Mouse (Mus musculus): ENCODE results near the gene 4930449I24Rik.
"Not testable (repeated sequence)": the region's sequence is repeated elsewhere in the genome, so short reads cannot be mapped to it uniquely, and the experiment has no call there.

The 4930449I24Rik gene

DNA sequence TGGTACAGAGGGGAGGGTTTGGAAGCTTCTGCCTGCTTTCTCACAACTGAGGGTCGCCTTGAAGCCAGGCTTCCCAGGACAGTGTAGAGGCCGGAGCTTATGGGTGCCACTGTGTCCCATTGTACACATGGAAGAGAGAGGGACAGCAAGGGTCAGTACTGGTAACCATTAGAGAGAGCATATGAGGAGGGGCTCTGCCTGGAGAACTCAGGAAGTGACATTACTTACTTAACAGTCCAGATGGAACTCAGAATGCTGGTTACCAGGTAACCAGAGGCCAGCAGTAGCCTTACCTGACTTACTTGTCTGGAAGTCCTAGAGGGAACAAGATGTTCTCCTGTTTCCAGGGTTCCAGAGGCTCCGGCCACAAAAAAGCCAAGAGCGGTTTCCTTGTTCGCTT is at the start of gene 4930449I24Rik:
TSS of gene 4930449I24Rik (plus strand) at position 301 of the 400 bp plus-strand sequence.
- DNase-seq (ENCODE audit: low read depth, low spot score) = not testable (repeated sequence)

DNA sequence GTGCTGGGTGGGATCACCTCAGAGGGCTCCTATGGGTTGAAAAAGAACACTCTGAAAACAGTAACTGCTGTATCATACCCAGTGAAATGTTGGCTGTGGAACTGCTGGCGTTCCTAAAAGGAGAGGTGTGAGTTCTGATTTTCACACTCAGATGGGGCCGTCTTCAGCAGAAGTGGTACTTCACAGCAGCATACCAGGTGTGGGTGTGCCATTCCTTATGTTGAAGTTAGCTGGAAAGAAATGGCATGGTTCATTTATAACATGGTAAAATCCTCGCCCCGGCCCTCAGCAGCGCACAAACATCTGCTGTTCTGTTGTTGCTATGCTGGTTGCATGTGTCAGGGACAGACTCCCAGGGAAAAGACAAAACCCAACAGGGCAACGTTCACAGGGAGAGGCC is 48.6 kb upstream of the 4930449I24Rik start:
- no peak for DNase-seq (ENCODE audit: low read depth, low spot score)

DNA sequence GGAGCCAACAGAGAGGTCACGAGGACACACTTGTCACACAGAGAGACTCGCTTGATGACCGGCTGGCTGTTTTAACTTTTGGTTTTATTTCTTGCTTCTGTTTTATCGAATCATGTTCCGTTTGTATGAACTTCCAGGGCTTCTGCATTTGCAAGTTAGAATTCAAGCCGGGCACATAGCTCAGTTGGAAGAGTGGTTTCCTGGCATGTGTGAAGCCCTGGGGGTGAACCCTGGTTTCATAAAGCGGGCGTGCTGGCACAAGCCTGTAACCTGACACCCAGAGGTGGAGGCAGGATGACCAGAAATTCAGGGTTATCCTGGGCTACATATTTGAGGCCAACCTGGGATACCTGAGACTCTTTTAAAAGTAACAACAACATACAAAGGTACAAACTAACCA is 40.6 kb upstream of the 4930449I24Rik start:
- no peak for DNase-seq (ENCODE audit: low read depth, low spot score)

DNA sequence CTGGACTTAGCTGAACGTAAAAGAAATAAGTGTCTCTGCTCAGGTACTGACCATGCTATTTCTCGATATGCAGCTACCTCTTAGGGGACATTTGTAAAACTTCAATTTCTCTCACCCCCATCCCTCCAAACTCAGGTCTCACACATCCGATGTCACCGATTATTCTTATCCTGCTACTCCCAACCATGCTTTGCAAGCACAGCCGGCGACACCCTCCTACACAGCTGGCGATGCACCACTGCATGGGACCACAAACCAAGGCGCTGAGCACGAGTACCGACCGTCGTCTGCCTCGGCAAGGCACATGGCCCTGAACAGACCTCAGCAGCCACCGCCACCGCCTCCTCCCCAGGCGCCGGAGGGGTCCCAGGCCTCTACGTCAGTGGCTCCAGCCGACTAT is 35.5 kb upstream of the 4930449I24Rik start:
- DNase-seq (ENCODE audit: low read depth, low spot score) = no peak

DNA sequence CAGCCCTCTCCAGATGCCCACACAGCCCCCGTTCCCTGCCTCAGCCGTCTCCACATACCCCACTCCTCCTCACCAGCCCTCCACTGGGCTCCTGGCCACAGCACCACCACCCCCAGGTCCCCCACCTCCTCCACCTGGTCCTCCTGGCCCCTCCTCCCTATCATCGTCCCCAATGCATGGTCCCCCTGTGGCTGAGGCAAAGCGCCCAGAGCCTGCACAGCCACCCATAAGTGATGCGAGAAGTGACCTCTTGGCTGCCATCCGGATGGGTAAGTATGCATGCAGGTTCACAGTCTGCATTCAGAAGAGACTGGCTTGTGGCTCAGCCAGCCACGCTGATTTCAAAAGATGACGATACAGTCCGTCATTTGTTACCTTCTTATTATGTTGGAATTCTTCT is 33.9 kb upstream of the 4930449I24Rik start:
- no peak for DNase-seq (ENCODE audit: low read depth, low spot score)

DNA sequence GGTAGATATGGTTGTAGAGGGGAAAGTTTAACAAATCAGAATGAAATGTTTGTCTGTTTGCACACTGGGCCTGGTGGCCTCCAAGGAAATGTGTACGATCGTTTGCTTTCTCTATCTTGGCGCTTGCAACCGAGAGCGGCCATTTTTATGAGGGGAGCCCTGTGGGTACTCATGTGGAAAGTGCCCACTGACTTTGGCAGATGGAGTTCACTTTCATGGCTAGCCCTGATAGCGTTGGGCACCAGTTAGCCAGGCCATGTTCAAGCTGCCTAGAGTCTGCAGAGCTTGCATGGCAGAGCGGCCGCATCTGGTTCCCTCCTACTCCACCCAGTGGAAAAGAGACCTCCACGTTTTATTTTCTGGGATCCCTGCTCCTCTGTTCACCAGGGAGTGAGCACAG is 31.4 kb upstream of the 4930449I24Rik start:
- DNase-seq (ENCODE audit: low read depth, low spot score) = no peak

DNA sequence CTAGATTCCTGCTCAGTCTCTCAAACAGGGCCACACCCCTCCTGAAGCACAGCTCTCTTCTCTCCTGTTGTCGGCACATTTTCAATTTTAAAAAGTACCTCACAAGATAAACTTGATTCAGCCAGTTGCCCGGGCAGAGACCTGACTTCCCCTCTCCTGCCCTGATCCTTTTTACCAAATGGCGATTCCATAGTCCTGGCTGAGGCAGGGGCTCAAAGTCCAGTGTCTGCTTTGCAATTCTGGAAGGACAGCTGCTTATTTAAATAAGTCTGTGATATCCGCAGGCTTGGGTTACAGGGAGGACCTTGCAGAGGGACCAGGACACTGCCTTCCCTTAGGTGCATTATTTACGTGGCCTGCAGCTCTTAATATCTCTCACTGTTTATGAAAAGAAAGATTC is 30.9 kb upstream of the 4930449I24Rik start:
- no peak for DNase-seq (ENCODE audit: low read depth, low spot score)

DNA sequence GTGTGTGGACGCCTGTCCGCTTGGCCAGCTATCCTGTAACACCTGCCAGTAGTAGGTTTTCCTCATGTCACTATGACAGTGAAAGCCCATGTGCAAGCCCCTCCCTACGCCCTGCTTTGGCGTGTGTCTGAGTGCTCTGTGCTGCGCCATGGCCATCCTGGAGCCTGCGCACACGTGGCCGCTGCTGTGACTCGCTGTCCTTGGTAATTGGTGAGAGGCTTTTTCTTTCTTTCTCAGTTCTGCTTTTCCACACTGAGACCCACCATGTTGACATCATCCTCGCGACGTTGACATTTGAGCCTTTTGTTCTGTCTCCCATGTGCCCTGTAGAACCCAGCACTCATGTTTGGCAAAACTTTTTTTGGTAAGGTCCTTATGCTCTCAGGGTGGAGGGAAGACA is 30.4 kb upstream of the 4930449I24Rik start:
- DNase-seq (ENCODE audit: low read depth, low spot score) = no peak

DNA sequence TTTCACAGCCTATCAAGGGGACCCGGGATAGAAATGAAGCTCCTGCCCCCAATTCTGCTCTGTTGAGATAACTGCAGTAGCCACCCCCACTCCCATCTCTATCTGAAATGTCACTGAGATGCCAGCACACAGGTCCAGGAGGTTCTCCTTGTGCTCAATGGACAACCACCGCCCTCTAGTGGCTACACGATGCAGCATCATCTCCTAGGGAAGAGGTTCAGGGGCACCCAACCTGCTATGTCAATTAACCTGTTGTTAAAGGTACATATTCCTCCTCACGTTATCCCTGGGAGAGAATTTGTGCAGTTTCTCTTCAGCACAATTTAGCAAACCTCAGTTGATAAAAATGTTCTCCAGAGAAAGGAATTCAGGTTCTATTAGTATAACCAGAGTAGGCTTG is 22.6 kb upstream of the 4930449I24Rik start:
- peak; percentile 12 for DNase-seq (ENCODE audit: low read depth, low spot score)

DNA sequence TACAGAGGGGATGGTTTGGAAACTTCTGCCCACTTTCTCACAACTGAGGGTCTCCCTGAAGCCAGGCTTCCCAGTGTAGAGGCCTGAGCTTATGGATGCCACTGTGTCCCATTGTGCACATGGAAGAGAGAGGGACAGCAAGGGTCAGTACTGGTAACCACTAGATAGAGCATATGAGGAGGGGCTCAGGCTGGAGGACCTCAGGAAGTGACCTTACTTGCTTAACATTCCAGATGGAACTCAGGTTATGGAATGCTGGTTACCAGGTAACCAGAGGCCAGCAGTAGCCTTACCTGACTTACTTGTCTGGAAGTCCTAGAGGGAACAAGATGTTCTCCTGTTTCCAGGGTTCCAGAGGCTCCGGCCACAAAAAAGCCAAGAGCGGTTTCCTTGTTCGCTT is 20.5 kb upstream of the 4930449I24Rik start, which contains the start of gene Gm6408:
TSS of gene Gm6408 (plus strand) at position 301 of the 400 bp plus-strand sequence.
- DNase-seq (ENCODE audit: low read depth, low spot score) = not testable (repeated sequence)

DNA sequence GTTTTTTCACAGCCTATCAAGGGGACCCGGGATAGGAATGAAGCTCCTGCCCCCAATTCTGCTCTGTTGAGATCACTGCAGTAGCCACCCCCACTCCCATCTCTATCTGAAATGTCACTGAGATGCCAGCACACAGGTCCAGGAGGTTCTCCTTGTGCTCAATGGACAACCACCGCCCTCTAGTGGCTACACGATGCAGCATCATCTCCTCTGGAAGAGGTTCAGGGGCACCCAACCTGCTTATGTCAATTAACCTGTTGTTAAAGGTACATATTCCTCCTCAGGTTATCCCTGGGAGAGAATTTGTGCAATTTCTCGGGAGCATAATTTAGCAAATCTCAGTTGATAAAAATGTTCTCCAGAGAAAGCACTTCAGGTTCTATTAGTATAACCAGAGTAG is 13.2 kb upstream of the 4930449I24Rik start:
- not testable (repeated sequence) for DNase-seq (ENCODE audit: low read depth, low spot score)

DNA sequence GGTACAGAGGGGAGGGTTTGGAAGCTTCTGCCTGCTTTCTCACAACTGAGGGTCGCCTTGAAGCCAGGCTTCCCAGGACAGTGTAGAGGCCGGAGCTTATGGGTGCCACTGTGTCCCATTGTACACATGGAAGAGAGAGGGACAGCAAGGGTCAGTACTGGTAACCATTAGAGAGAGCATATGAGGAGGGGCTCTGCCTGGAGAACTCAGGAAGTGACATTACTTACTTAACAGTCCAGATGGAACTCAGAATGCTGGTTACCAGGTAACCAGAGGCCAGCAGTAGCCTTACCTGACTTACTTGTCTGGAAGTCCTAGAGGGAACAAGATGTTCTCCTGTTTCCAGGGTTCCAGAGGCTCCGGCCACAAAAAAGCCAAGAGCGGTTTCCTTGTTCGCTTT is 11.1 kb upstream of the 4930449I24Rik start, which contains the start of gene Gm6370:
TSS of gene Gm6370 (plus strand) at position 301 of the 400 bp plus-strand sequence.
- not testable (repeated sequence) for DNase-seq (ENCODE audit: low read depth, low spot score)

DNA sequence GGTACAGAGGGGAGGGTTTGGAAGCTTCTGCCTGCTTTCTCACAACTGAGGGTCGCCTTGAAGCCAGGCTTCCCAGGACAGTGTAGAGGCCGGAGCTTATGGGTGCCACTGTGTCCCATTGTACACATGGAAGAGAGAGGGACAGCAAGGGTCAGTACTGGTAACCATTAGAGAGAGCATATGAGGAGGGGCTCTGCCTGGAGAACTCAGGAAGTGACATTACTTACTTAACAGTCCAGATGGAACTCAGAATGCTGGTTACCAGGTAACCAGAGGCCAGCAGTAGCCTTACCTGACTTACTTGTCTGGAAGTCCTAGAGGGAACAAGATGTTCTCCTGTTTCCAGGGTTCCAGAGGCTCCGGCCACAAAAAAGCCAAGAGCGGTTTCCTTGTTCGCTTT is 11.6 kb downstream of the 4930449I24Rik start, which contains the start of gene Gm3402:
TSS of gene Gm3402 (plus strand) at position 301 of the 400 bp plus-strand sequence.
- DNase-seq (ENCODE audit: low read depth, low spot score) = not testable (repeated sequence)

DNA sequence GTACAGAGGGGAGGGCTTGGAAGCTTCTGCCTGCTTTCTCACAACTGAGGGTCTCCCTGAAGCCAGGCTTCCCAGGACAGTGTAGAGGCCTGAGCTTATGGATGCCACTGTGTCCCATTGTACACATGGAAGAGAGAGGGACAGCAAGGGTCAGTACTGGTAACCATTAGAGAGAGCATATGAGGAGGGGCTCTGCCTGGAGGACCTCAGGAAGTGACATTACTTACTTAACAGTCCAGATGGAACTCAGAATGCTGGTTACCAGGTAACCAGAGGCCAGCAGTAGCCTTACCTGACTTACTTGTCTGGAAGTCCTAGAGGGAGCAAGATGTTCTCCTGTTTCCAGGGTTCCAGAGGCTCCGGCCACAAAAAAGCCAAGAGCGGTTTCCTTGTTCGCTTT is 23.3 kb downstream of the 4930449I24Rik start, which contains the start of gene Gm3404:
TSS of gene Gm3404 (plus strand) at position 301 of the 400 bp plus-strand sequence.
- DNase-seq (ENCODE audit: low read depth, low spot score) = not testable (repeated sequence)

DNA sequence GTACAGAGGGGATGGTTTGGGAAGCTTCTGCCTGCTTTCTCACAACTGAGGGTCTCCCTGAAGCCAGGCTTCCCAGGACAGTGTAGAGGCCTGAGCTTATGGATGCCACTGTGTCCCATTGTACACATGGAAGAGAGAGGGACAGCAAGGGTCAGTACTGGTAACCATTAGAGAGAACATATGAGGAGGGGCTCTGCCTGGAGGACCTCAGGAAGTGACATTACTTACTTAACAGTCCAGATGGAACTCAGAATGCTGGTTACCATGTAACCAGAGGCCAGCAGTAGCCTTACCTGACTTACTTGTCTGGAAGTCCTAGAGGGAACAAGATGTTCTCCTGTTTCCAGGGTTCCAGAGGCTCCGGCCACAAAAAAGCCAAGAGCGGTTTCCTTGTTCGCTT is 35.1 kb downstream of the 4930449I24Rik start, which contains the start of gene Gm3409:
TSS of gene Gm3409 (plus strand) at position 301 of the 400 bp plus-strand sequence.
- not testable (repeated sequence) for DNase-seq (ENCODE audit: low read depth, low spot score)
